Mouse (Mus musculus) limb, embryonic 10.5 days (tissue): ENCODE measurements at regions not wholly inside any gene's neighbourhood (a gene's known extent, or its start where the extent isn't known, plus 50 kb on each side); places are given as distances from the start of the nearest gene placed in this dataset.

ENCODE experiments used
- DNase-seq: peaks from one replicate; pipeline ENCODE4 v3.0.0-alpha.2; 2017; ENCODE audit warnings: low spot score
- H3K27ac ChIP-seq: fragments of 300-500 bp; sonication (generic); 2 replicates; pipeline ENCODE4 v1.5.1; 2016; ENCODE audit warnings: mild to moderate bottlenecking
- H3K27me3 ChIP-seq: fragments of 300-500 bp; sonication (generic); 2 replicates; pipeline ENCODE4 v1.6.1; 2016; ENCODE audit warnings: low read depth, mild to moderate bottlenecking; ENCODE audit not compliant: poor library complexity, severe bottlenecking
- H3K36me3 ChIP-seq: fragments of 300-500 bp; sonication (generic); 2 replicates; pipeline ENCODE4 v1.6.1; 2016; ENCODE audit warnings: mild to moderate bottlenecking, moderate library complexity
- H3K4me1 ChIP-seq: fragments of 300-500 bp; sonication (generic); 2 replicates; pipeline ENCODE4 v1.6.1; 2016
- H3K4me3 ChIP-seq: fragments of 300-500 bp; sonication (generic); 2 replicates; pipeline ENCODE4 v1.5.1; 2016; ENCODE audit warnings: mild to moderate bottlenecking, moderate library complexity
- H3K9me3 ChIP-seq: fragments of 300-500 bp; sonication (generic); replicated peaks from 2 replicates; pipeline ENCODE4 v1.6.1; 2016; ENCODE audit warnings: mild to moderate bottlenecking
- WGBS: fragments of 180-500 bp; shearing (Covaris S2); methylation state at CpG from one replicate; pipeline ENCODE4 v1.1.7; 2016; 5-methylcytosine and 5-hydroxymethylcytosine counted together

DNA sequence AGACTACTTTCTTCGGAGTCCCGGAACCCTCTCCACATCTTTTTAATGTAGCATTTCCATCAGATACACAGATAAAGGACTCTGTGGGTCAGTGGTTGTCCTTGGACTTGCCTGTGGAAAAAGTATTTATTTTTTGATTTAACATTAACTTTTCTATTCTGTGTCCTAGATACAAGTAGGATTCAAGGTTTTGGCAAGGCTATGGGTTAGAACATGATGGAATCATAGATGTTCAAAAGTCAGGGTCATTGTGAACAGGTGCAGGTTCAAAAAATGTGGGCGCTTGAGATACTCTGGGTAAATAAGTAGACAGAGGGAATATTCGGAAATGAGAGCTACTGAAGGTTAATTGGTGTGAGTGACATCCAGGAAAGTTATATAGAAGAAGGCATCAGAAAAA lies 347.7 kb downstream of the Cypt12 start:
- WGBS = 95% methylated on average over 4 of the region's 4 CpGs

DNA sequence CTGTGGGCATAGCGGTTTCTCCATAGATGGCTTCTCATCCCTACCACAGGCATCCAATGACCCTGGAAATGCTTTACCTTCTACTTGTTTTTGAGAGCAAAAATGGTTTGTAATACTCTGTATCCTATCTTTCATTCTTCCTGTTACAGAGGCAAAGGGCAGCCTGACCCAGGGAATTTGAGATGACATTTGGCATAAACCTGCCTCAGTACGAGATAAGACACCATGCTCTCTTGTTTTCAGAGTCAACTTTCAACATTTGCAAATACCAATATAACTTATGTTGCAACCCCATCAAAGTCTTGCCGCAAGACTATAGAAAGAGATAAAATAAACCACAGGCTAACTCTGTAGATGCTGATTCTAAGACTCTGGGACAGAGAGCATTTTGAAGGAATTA lies 350.5 kb downstream of the Cypt12 start:
- H3K4me3 ChIP-seq = no peak overlapping the region
- H3K36me3 ChIP-seq = no peaks in the 10 kb centered on the region
- H3K9me3 ChIP-seq = no peaks in the 10 kb centered on the region
- H3K4me1 ChIP-seq = no peaks in the 10 kb centered on the region
- WGBS = 90% methylated on average over 3 of the region's 3 CpGs
- no peak for DNase-seq
- H3K27me3 ChIP-seq = no peaks in the 10 kb centered on the region
- no peak overlapping the region for H3K27ac ChIP-seq

More for the DNA sequence above, 347.7 kb downstream of the Cypt12 start:
- H3K9me3 ChIP-seq = no peaks in the 10 kb centered on the region
- DNase-seq = no peak
- H3K36me3 ChIP-seq = no peaks in the 10 kb centered on the region
- H3K27ac ChIP-seq = no peak overlapping the region
- H3K27me3 ChIP-seq = no peaks in the 10 kb centered on the region
- H3K4me1 ChIP-seq = no peaks in the 10 kb centered on the region
- no peak overlapping the region for H3K4me3 ChIP-seq

DNA sequence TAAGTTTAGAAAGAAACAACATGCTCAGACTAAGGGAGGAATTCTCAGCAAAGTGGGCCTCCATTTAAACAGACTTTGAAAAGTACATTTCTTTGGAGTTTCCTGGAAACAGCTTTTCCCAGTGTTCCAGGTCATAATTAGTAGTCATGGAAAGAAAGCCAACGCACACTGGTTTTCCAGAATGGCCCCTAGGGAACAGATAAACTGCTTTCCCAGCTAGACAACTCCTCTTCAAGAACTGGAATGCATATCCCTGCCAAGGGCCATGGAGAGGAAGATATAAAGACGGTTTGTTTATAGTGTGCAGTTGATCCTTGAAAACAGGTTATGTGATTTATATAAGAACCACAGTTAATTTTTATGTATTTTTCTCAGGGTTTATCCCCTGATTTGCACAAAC lies 351.3 kb downstream of the Cypt12 start:
- H3K4me3 ChIP-seq = no peak overlapping the region
- no peak for DNase-seq
- H3K4me1 ChIP-seq = no peaks in the 10 kb centered on the region
- WGBS = 84% methylated on average over 2 of the region's 2 CpGs
- H3K9me3 ChIP-seq = no peaks in the 10 kb centered on the region
- no peaks in the 10 kb centered on the region for H3K36me3 ChIP-seq
- no peak overlapping the region for H3K27ac ChIP-seq
- no peaks in the 10 kb centered on the region for H3K27me3 ChIP-seq

GRCm38 (mm10) chr3:18319433-18319832 lies 371.2 kb downstream of the Cypt12 start:
- no peak overlapping the region for H3K4me3 ChIP-seq
- H3K27me3 ChIP-seq = no peaks in the 10 kb centered on the region
- no peaks in the 10 kb centered on the region for H3K36me3 ChIP-seq
- H3K9me3 ChIP-seq = no peaks in the 10 kb centered on the region
- no peak for DNase-seq
- no peaks in the 10 kb centered on the region for H3K4me1 ChIP-seq
- WGBS = 97% methylated on average over 2 of the region's 2 CpGs
- H3K27ac ChIP-seq = no peak overlapping the region

- Histone ChIP-seq H3K36me3 (no peaks in the 10 kb centered on the region), H3K4me1 (no peaks in the 10 kb centered on the region), H3K27me3 (no peaks in the 10 kb centered on the region), H3K4me3 (no peak overlapping the region), H3K27ac (no peak overlapping the region), H3K9me3 (no peaks in the 10 kb centered on the region)
- DNase-seq = no peak
These were observed 385.0 kb downstream of the Cypt12 start for GRCm38 (mm10) chr3:18333182-18333581.

- 81% methylated on average over 1 of the region's 1 CpGs for WGBS
- DNase-seq = no peak
- Histone ChIP-seq H3K4me1 (no peaks in the 10 kb centered on the region), H3K36me3 (no peaks in the 10 kb centered on the region), H3K4me3 (no peak overlapping the region), H3K27ac (no peak overlapping the region), H3K9me3 (no peaks in the 10 kb centered on the region), H3K27me3 (no peaks in the 10 kb centered on the region)
These were observed 391.0 kb downstream of the Cypt12 start for GRCm38 (mm10) chr3:18339189-18339588.

DNA sequence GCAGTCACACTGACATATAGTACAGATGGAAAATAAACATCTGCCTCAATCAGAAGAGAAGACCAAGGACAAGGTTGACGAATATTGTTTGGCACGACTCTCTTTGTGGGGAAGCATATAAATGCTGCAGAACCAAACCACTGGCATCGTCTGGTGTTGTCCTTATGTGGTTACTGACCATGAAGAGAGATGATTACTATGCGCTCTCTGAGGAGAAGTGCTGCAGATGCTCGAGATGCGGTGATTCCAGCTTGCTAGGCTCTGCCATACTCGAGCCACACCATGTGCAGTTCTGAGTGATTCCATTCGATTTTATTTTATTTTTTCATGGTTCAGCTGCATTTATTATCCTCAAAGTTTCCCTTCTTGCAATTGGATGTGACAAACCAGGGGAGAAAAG lies 393.5 kb downstream of the Cypt12 start:
- Histone ChIP-seq H3K9me3 (no peaks in the 10 kb centered on the region), H3K4me3 (no peak overlapping the region), H3K36me3 (no peaks in the 10 kb centered on the region), H3K27me3 (no peaks in the 10 kb centered on the region), H3K4me1 (no peaks in the 10 kb centered on the region), H3K27ac (no peak overlapping the region)
- 85% methylated on average over 8 of the region's 8 CpGs for WGBS
- DNase-seq = no peak

DNA sequence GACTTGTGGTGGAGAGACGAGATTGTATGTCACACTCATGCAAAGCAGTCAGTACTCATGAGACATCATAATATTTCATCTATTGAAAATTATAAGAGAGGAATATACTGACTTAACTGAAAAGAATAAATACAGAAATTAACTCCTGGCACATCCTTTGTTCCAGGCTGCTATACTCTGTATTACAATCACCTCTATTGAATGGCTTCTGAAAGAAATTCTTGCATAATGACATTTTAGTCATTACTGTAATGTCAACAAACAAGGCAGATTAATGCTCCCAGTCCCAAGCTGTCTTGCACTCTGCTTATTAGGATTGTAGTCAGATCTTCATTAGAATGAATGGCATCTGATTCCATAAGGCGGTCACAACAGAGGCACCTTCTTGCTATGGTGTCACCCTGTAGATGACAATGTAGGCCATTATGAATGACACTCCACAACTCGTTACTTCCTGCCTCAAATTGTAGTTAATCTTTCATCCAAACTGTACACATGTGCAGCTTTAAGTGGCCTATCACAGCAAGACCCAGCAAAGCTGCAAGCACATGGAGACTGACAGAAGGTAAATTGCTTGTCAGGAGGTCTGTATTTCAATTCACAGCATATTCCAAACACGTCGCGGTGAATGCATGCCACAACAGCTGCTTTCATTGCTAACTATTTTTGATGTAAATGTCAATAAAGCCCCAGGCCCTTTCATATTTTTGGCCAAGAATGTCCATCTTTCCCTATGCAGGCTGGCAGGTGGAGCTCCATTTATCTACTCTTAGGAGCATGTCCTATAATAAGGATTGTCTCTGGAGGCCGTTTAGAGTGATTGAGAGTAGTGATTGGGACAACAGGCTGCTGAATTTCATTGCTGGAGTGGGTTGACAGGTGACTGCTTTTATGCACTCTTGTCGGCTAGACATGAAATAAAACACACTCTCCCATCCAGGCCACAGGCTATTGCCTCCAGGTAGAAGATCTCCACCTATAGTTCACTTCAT lies 430.1 kb downstream of the Cypt12 start:
- Histone ChIP-seq H3K36me3 (no peaks in the 10 kb centered on the region), H3K27me3 (no peaks in the 10 kb centered on the region), H3K4me1 (no peaks in the 10 kb centered on the region), H3K27ac (no peak overlapping the region), H3K9me3 (no peaks in the 10 kb centered on the region), H3K4me3 (no peak overlapping the region)
- 86% methylated on average over 8 of the region's 8 CpGs for WGBS
- DNase-seq = no peak

DNA sequence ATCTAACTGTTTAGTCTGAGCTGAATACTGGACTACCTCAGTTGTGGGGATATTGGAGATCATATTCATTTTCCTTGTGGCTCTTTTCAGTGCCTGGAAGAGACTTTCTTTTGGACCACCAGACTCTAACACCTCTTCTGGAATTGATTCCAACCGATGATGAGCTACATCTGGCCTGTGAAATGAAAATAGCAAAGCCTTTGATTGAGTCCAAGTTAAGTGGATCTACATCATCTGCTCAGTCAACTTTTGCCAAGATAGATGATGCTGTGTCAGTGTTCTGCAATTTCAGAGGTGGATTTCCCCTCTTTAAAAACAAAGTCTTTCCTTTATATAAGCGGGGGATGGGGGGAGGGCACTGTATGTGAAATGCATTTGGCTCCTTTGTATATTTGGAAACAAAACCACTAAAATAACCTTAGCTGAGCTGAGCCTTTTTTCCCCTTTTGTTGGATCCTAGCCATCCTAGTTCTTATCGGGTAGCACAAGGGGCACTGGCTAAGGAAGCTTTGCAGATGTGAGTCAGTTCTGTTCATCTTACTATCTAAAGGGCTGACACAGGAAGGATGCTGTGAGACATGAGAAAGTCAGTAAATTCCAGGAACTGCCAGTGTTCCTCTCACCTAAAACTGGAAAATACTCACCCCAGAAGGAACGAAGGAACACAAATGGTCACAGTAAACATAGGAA lies 473.8 kb downstream of the Cypt12 start:
- no peaks in the 10 kb centered on the region for H3K4me1 ChIP-seq
- no peaks in the 10 kb centered on the region for H3K36me3 ChIP-seq
- no peak for DNase-seq
- 89% methylated on average over 4 of the region's 4 CpGs for WGBS
- no peak overlapping the region for H3K27ac ChIP-seq
- H3K4me3 ChIP-seq = no peak overlapping the region
- no peaks in the 10 kb centered on the region for H3K9me3 ChIP-seq
- H3K27me3 ChIP-seq = no peaks in the 10 kb centered on the region

- 89% methylated on average over 1 of the region's 1 CpGs for WGBS
- no peak for DNase-seq
- Histone ChIP-seq H3K27ac (no peak overlapping the region), H3K4me1 (no peaks in the 10 kb centered on the region), H3K36me3 (no peaks in the 10 kb centered on the region), H3K4me3 (no peak overlapping the region), H3K9me3 (no peaks in the 10 kb centered on the region), H3K27me3 (no peaks in the 10 kb centered on the region)
These were observed 480.7 kb downstream of the Cypt12 start for GRCm38 (mm10) chr3:18428908-18429307.

DNA sequence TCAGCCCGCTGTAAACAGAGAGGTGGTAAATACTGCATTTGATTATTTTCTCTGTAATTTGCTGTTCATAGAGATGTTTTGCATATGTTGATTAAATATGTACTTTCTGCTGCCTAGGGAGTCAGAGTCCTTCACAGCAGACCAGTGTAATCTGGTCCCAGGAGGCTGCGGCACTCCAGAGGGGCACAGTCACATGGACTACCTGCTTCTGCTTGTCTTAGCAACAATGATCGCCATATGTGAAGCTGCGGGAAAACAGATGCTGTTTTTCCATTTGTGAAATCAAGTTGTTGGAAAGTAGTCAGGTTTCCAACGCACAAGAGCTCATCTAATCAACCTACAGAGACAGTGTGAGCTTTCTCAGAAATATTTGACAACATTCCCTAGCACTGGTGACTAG lies 490.6 kb downstream of the Cypt12 start:
- H3K4me1 ChIP-seq = no peaks in the 10 kb centered on the region
- no peaks in the 10 kb centered on the region for H3K9me3 ChIP-seq
- no peak for DNase-seq
- WGBS = 88% methylated on average over 5 of the region's 5 CpGs
- no peak overlapping the region for H3K4me3 ChIP-seq
- H3K27me3 ChIP-seq = no peaks in the 10 kb centered on the region
- H3K27ac ChIP-seq = no peak overlapping the region
- H3K36me3 ChIP-seq = no peaks in the 10 kb centered on the region

GRCm38 (mm10) chr3:18452197-18452933 lies 504.2 kb downstream of the Cypt12 start:
- no peaks in the 10 kb centered on the region for H3K27me3 ChIP-seq
- H3K9me3 ChIP-seq = no peaks in the 10 kb centered on the region
- no peak for DNase-seq
- no peak overlapping the region for H3K27ac ChIP-seq
- H3K36me3 ChIP-seq = no peaks in the 10 kb centered on the region
- no peaks in the 10 kb centered on the region for H3K4me1 ChIP-seq
- no peak overlapping the region for H3K4me3 ChIP-seq
- WGBS = 82% methylated on average over 3 of the region's 3 CpGs
